Mouse (Mus musculus) adipocyte (in vitro differentiated cells): ENCODE data around the gene Popdc3.
"Not testable (repeated sequence)": the region's sequence is repeated elsewhere in the genome, so short reads cannot be mapped to it uniquely, and the experiment has no call there.

Source experiments
- DNase-seq: peaks from one replicate; pipeline ENCODE4 v3.0.0-alpha.2; 2016; ENCODE audit warnings: low spot score

Gene Popdc3

DNA sequence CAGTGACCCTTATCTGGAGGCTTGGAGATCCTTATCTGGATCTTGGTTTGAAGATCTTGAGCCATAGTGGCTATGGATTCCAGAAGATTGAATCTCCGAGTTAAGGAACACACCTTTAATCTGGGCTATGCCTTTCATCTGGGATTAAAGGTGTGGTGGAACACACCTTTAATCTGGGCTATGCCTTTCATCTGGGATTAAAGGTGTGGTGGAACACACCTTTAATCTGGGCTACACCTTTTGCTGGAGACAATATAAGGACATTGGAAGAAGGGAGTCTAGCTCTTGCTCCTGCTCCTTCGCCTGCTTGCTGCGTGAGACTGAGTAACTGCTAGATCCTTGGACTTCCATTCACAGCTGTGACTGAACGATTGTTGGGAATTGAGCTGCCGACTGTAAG, at the start of gene Popdc3:
Gene Popdc3, plus strand, starts transcription at position 301 of the 400 bp plus-strand sequence.
- DNase-seq: not testable (repeated sequence)

DNA sequence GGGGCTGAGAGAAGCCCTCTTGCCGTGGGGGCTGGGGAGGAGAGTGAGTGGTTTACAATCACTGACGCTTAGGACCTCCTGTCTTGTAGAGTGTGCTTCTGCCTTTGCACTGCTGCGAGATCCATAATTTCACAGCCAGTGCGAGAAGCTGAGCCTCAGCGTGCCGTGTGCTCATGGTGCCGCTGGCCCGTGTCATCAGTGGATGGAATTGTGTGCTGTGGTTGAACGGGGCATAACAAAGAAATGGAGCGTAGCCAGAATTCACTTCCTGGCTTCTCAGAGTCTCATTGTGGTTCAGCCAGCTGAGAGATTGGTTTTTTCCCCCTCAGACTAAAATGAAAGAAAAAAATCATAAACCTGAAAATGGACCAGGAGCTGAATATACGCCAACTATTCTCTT, 48.8 kb upstream of the Popdc3 start:
- DNase-seq: no peak

DNA sequence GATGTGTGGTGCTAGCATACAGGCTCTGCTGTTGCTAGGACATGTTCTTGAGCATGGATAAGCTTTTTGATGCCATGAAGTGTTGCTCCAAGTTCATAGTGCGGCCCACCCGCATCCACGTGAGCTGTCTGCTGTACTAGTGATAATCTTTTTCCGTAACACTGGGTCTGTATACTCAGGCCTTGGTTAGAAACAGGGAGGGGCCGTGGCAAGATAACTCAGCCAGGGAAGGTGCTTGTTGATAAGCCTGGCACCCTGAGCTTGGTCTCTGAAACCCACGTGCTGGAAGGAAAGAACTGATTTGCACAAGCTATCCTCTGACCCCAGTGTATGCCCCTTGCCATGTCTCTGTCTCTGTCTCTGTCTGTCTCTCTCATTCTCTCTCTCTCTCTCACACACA, 47.9 kb upstream of the Popdc3 start:
- no peak for DNase-seq

DNA sequence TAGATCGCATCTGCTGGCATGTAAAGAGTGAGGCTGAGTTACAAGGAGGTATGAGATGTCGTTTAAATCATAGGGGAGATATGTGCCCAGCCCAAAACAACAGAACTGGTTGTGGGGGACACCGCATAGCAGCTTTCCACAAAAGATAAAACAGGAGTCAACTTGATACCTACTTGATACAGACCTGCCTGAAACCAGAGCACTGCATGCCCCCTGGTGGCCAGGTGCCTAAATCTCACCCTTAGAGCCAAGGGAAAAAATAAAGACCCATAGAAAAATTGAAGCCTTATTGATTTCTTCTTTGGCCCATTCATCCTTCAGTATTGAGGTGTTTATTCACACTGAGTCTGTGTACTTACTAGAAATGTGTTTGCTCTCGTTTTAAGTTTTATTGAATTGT, 45.5 kb upstream of the Popdc3 start:
- DNase-seq: peak; percentile 8

DNA sequence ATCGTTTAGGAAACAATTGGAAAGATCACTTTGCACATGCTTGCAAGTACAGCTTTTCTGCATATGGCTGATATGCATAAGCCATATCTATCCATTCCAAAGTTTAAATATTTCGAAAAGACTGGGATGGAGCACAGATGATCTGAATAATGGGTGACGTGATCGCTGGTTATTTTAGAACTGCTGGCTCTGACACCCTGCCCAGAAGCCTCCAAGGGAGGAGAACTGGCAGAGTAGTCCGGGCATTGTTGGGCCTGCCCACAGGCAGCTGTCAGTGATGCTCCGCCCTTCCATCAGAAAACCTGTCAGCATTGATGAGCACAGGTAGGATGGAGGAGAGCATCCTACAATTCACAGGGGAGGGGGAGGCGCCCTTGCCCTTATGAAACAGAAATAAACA, 41.1 kb upstream of the Popdc3 start:
- no peak for DNase-seq

DNA sequence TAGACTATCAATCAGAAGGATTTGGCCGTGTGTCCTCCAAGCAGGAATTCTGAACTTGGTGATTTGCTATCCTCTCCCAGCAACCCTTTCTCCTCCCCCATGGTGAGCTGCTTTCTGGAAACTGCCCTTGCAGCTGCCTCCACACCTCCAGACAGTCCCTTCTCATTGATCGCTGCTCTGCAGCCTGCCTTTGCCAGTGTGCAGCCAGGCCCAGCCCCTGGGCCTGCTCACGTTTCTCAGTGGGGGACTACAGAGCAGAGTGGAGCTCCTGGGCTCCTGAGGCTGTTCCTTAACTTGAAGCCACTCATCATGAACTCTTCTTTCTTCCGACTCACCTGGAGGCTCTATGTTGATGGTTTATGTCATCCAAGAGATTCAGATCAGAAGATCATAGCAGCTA, 38.0 kb upstream of the Popdc3 start:
- no peak for DNase-seq

DNA sequence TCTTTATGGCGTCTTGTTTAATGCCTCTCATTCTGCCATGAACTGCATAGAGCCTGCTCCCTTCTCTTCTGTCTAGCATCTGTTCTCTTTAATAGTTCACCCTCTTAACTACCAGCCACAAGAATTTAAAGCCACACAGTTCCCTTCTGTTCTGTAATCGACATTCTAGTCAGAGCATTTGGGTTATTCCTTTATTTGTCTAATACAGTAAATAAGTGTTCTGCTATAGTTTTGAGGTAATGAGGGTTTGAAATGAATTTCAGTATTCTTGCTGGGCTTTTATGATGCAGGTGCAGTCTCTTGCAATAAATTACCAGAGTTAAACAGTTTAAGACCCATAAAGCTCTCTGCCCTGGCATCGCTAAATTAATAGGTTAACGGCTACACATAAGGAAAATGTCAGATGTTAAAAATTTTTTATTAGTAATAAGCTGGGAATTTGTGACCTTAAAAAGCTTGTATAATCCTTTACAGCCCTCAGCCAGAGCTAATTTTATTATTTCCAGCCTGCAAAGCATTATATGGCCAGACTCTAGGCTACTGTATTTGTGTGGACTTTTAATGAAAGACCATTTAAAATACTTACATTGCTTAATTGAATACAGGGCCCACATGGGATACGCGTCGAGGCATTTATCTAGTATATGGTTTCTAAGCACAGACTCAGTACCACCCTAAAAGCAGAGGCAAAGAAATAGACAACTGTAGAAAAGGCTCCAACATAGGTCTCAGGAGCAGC, 37.3 kb upstream of the Popdc3 start:
- DNase-seq: no peak

DNA sequence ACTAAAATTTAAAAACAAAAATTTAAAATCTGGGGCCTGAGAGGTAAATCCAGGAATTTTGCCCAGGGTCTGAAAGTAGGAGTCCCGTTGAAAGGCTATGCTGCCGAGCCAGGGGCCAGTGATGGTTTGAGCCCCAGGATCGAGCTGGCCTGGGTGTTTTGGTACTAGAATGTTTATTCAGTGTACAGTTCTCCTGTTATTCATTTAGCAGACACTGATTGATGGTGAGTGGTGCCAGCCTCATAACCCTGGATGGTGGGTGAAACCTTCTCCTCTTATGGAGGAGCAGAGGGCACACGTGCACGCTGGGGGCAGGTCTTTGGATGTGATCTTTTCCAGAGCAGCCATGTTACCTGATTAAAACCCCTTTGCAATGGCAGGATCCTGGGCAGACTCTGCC, 35.5 kb upstream of the Popdc3 start:
- DNase-seq: no peak

DNA sequence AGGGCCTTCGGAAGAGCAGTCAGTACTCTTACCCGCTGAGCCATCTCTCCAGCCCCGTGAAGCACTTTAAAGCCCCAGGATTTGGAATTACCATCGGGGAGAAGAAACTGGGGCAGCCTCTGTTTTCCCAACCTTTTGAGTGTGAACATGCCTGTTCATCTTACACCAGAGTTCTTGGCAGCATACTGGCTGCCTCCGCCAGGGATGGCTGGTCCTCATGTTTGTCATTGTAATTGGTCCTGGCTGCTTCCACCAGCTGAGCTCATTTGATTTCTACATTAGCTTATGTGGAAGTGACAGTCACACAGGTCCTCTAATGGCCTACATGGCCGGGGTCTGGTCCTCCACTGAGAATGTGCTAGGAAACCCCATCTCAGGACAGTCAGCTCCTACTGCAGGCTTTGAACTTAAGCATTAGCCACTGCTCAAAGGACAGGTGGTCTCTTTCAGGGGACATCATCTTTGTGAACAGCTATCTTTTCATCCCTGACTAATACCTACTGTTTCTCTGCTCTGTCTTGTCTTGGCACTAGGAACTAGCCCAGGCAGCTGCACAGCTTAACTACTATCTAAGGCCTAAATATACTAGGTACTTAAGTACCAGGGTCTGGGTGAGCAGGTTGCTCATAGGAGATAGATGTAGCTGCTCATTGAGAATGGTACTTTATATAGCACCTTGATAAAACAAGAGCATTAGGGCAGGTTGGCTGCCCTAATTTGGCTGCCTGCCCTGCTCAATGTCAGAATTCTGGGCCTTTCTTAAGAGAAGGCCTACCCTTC, 33.7 kb upstream of the Popdc3 start:
- DNase-seq: no peak

DNA sequence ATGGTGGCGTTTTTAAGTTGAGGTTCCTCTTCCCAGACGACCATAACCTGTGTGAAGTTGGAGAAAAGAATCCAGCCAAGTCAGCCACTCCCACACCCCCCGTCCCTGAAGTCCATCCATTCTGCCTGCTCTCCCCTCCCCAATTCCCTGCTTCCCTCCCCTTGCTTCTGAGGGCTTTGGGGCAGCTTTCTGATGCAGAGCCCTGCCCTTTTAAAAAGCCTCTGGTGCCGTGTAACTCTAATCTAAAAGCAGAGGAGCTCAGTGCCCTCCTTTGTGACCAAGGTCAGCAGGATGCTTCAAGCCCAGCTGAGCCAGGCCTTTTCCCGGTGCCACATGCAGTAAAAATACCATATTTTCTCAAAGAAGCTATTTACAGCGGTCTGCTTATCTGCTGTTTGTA, 31.1 kb upstream of the Popdc3 start:
- no peak for DNase-seq

DNA sequence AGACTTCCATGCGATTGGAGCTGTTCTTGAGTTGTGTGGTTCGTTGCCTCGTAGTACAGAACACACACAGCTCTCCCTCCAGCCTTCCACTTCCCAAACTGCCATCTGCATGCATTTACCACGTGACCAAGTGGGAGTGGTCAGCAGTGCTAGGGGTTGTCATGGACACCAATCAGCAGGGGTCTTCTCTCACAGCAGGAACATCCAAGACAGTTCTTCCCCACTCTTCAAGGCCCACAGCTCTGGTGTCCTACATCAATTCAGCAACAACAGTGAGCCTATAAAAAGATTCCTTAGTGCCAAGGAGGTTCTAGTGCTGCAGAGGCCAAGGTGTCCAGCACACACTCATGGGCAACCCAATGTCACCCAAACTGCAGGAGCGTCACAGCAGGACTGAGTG, 26.8 kb upstream of the Popdc3 start:
- no peak for DNase-seq

DNA sequence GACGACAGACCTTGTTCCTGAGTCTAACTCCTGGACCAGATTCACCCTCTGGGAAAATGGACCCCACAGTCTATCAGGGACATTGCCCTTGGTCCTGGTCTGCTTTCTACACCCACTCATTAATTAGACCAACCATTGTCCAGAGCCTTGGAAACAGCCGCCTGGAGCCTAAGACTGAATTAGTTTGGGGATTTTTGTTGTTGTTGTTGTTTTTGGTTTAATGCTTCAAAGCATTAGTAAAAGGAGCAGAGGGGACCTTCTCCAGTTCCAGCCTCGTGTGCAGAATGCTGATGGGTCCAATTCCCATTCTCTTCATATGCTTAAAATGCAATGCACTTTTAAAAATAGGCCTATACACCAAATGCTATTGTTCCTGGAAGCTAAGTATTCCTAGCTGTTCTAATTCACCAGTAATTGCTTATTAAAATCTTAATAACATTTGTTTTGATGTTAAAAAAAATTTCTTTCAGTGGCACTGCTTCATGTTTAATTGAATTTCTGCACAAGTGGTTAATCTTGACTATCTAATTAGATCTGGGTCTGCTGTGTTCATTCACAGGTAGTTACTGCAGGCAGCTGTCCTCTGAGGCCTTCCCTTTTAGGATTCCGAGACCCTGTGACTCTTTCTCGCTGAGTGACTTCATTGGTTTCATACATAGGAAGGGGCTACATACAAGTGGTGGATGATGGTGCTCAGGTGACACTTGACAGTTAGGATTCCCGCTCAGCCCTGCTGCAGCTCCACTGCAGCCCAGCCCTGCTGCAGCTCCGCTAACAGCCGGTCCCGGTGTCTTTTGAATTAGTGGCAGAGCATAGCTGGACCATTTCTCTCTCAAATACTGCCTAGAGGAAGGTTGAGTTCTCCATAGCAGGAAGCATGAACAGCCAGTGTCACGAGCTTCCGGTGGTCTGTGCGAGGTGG, 25.9 kb upstream of the Popdc3 start:
- DNase-seq: no peak

DNA sequence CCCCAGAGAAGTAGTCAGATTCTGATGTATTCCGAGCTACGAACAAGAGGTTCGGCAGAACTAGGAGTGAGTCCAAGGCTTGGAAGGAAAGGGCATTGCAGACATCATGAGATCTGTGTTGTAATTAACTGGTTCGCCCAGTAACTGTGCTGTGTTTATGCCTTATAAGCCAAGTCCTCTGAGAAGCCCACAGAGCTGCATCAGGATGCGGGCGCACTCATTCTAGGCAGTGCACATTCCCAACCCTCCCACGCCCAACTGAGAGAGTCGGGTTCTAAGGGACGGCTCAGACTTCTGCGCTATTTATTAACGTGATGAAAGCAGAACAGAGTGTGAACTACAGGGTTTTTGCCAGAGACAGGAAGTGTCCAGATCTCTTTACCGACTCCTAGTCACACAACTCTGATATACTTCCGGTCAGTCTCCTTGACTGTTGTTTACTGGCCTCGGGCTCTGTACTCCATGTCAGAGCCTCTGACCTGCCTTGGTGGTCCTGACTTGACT, 23.3 kb upstream of the Popdc3 start:
- DNase-seq: no peak

DNA sequence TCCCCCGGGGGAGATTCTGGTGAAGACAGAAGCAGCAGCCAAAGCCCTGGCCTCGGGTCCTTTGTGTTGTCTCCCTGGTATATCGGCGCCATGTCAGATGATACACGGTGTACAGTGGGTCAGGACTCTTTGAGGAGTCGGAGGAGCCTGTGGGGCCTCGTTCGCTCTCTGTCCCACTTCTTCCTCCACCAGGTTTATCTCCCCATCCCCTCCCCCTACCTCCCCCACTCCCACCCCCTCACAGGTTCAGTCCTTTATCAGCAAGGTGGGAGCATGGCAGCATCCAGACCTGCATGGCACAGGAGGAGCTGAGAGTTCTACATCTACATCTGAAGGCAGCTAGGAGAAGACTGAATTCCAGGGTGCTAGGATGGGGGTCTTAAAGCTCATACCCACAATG, 12.0 kb upstream of the Popdc3 start:
- no peak for DNase-seq

DNA sequence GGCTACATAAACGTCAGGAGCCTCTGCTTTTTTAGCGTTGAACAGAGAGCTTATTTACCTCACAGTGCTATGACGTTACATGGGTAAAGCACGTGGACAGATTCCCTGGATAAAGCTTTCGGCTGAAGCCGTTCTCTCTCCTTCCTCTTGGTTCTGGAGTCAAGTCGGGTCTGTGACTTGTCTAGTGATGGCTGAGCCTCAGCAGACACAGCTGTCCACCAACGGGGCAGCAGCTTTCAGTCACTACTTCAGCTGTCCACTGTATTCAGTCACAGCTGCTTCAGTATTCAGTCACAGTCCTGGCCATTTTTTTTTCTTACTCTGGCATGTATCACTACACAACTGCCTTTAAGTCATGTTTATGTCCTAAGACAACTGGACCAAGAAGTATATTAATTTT, 4.0 kb upstream of the Popdc3 start:
- no peak for DNase-seq

DNA sequence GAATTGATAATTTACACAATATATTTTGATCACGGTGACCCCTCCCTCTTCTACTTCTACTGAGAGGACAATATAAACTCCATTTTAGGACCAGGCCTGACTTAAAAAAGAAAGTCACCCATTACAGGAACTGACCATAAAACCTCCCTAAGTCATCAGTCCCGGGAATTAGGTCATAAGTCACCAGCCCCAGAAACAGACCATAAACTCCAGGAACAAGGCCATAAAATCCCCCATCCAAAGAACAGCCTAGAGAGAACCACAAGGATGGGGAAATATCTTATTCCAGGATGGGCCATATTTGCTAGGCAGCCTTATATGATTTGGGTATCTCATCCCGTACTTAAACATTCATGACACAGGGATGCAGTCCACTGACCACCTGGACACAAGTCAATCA, 3.6 kb upstream of the Popdc3 start:
- no peak for DNase-seq

DNA sequence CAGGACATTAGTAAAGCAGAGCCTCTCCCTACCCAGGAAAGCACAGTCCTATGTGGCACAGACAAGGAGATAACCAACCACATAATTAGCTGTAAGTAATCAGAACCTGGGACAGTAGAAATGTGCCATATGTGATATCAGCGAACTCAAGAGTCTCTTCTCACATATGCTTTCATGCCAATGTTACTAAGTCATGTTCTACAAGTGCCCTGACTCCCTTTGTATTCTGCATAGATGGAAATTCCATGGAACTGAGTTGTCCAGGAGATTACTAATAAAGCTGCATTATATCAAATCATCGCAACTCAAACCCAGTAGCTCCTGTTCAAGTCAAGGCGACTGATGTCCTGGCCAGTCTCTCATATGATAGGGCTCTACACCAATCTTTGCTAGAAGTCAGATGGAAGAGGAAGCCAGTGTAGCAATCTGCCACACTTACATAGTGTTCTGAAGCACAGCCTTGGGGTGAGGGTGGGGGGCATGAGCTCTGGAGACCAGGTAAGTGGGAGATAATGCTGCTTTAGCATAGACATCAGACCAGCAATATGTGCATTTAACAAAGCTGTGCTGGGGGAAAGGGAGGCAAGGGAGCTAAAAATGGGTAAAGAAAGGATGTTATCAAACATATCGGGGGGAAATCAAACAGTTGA, 2.9 kb downstream of the Popdc3 start:
- no peak for DNase-seq

DNA sequence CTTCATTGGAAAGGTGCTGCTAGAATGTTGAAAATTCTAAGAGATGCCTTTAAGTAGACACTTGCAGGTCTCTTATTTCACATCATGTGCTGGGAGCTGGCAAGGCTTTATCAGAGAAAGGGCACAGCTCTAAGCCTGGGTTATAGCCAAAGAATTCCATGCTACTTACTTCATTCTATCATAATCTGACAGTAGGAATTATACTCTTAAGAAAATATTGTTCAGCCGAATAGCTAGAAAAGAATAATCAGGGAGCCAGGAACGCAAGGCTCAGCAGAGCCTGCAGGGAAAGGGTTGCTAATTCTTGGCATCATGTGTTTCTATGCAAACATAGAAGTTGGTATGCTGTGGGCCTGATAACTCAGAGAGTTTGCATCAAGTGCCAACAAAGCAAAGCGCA, 3.4 kb downstream of the Popdc3 start:
- peak; percentile 63 for DNase-seq

DNA sequence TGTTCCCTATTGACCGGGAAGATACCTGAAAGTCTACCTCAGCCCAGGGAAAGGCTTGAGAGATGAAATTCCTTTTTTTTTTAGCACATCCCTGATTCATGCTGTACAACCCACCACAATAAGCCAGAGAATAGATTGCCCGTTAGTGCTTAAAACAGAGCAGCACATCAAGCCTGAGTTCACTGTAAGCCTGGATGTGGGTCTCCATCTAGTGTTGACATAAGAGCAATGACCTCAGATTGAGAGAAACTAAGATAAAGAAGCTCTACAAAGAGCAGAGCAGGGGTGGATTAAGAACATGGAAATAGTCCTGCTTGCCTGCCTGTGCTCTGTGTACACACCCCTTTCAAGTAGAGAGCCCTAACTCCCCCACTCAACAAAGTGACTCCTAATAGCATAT, 7.6 kb downstream of the Popdc3 start:
- DNase-seq: no peak

DNA sequence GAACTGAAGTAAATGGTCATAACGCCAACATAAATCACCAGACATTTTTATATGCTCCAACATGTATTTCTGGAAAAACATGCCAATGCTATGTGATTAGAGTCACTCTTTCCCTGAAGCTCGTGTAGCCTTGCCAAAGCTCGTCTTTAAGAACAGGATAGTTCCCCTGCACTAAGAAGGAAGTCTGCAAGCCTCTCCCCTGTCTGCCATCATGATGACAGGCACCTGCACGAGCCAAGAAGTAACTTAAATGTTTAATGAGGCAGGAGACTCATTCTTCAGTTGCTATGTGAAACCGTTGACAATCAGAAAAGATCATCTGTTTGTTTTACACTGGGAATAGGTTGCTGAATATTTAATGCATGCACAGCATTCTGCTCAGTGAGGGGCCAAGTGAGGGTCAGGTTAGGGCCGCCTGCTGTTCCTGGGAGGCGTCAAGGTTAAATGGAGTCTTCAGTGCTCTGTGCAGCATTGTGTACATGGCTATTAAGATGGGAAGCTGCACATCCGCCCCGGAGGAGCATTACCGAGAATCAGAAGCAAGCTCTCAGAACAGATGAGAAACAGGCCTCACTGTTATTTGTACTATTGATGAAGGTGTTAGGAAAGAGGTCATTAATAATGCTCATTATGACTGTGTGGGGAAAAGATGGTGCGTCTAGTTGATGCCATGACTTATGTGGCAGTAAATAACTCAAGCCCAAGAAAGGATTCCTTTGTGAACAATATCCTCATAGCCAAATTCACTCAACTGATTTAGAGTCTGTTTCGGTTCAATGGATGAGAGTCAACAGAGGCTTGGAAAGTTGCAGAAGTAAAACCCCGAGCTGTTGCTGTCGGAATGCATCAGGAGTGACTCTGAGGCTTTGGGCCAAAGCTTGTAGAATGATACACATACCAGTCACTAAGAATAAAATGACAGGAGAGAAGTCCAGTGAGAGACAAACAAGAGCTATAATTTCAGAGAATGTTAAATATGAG, 15.7 kb downstream of the Popdc3 start:
- no peak for DNase-seq

DNA sequence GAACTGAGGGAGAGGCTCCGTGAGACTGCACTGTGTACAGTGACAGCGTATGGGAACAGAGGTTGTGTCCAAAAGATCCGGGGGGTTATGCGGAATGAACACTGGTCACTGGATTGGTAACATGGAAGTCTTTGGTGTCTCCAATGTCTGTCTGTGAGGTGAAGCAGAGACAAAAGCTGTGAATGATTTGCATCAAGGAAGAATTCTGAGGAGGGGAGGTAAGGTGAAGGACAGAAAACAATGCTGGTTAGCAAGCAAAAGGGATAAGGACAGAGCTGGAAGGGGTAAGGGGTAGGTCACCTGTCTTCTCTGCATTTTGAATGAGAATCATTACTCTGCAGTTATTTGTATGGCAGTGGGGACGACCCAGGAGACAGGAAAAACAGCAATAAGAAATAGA, 16.6 kb downstream of the Popdc3 start:
- no peak for DNase-seq
